Mouse (Mus musculus) embryonic facial prominence, embryonic 15.5 days (tissue): Measurements from ENCODE around the gene Atf3. TPM values are rescaled to one million over a fixed set of nuclear protein-coding genes. Genes with fewer than 3 reads are reported as not detected.

ENCODE experiments used
- ATAC-seq: fragments of 200-750 bp; cut with Nextera tagmentation; 2 replicates; pipeline ENCODE4 v1.8.0; 2017; ENCODE audit warnings: low read depth, moderate TSS enrichment; ENCODE audit not compliant: insufficient number of reproducible peaks, low FRiP score, low TSS enrichment
- H3K27ac ChIP-seq: fragments of 300-500 bp; sonication (generic); replicated peaks from 2 replicates; pipeline ENCODE4 v1.5.1; 2015; ENCODE audit warnings: mild to moderate bottlenecking, inconsistent platforms
- H3K27me3 ChIP-seq: fragments of 300-500 bp; sonication (generic); 2 replicates; pipeline ENCODE4 v1.6.1; 2015; ENCODE audit warnings: inconsistent platforms
- H3K36me3 ChIP-seq: fragments of 300-500 bp; sonication (generic); 2 replicates; pipeline ENCODE4 v1.6.1; 2015; ENCODE audit warnings: mild to moderate bottlenecking, inconsistent platforms
- H3K4me1 ChIP-seq: fragments of 300-500 bp; sonication (generic); 2 replicates; pipeline ENCODE4 v1.6.1; 2015; ENCODE audit warnings: inconsistent platforms
- H3K4me2 ChIP-seq: fragments of 300-500 bp; sonication (generic); replicated peaks from 2 replicates; pipeline ENCODE4 v1.6.1; 2015; ENCODE audit warnings: mild to moderate bottlenecking, inconsistent platforms
- H3K4me3 ChIP-seq: fragments of 300-500 bp; sonication (generic); replicated peaks from 2 replicates; pipeline ENCODE4 v1.5.1; 2015; ENCODE audit warnings: mild to moderate bottlenecking, inconsistent platforms
- H3K9ac ChIP-seq: fragments of 300-500 bp; sonication (generic); 2 replicates; pipeline ENCODE4 v1.6.1; 2015; ENCODE audit warnings: inconsistent platforms
- H3K9me3 ChIP-seq: fragments of 300-500 bp; sonication (generic); replicated peaks from 2 replicates; pipeline ENCODE4 v1.6.1; 2016; ENCODE audit warnings: inconsistent platforms
- WGBS: fragments of 180-500 bp; shearing (Covaris S2); methylation state at CpG from one replicate; pipeline ENCODE4 v1.1.7; 2015; 5-methylcytosine and 5-hydroxymethylcytosine counted together
- polyA plus RNA-seq: library from polyadenylated mRNA; unstranded; fragments of >200 nt; fragmentation: Nextera tagmentation; extraction: Ambion mirVana; gene quantifications from 2 replicates; pipeline ENCODE4 v1.2.1, GENCODE M21; 2015

Gene Atf3
- polyA plus RNA-seq, 1 experiment from 2014 or later = 5.8 TPM

DNA sequence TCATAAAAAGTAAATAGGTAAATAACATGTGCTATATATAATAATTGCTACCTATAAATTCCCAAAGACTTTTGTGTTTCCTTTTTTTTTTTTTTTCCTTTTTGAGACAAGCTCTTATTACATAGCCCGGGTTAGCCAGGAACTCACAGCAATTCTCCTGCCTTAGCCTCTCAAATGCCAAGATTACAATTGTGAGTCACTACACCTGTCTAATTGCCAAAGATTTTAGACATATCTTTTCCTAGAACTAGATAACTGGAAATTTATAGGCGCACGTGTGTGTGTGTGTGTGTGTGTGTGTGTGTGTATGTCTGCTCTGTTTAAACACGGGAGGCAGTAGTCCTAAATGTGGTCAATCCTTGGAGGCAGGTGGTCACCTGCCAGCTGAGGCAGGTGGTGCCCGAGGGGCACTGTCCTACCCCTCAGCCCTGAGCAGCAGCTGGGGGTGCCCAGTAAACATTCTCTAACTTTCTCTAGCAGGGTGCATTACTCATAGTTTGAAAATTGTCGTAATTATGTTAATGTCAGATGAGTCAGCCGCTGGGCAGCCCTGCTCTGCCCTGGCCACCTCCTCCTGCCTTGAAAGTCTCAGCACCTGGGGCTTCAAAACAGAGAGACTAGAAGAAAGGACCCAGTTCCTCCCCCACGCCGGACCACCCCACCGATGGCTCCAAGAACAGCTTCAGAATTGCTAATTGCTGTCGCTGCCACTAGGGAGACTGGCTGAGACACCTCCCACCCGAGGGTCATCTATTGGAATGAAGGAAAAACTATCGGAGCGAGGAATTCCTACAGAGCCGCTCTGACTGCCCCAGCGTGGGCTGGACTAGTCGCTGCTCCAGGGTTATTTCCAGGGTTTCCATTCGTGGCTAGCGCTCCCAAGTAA, 1.8 kb downstream of the Atf3 start:
- H3K27me3 ChIP-seq = 0 out of 2 replicates have a peak, but pooled peaks cover 4% of the 10 kb centered on the region
- no peaks in the 10 kb centered on the region for H3K9me3 ChIP-seq
- H3K4me3 ChIP-seq = no peak overlapping the region
- no peak overlapping the region for H3K27ac ChIP-seq
- no peaks in the 10 kb centered on the region for H3K36me3 ChIP-seq
- no peak; the same call in 1 of the 2 replicates for ATAC-seq
- no peak overlapping the region for H3K4me2 ChIP-seq
- peaks cover 6% of the 10 kb centered on the region; the same call in 1 of the 2 replicates for H3K4me1 ChIP-seq
- H3K9ac ChIP-seq = no peak overlapping the region
- WGBS = 23% methylated on average over 19 of the region's 19 CpGs

GRCm38 (mm10) chr1:191211096-191211495, 6.7 kb downstream of the Atf3 start:
- no peak for ATAC-seq
- 31% methylated on average over 2 of the region's 2 CpGs for WGBS
- Histone ChIP-seq H3K4me2 (no peak overlapping the region), H3K4me1 (peaks cover 2% of the 10 kb centered on the region; the same call in 1 of the 2 replicates), H3K9ac (no peak overlapping the region), H3K4me3 (no peak overlapping the region), H3K9me3 (no peaks in the 10 kb centered on the region), H3K27ac (no peak overlapping the region), H3K36me3 (no peaks in the 10 kb centered on the region), H3K27me3 (0 out of 2 replicates have a peak, but pooled peaks cover 3% of the 10 kb centered on the region)

DNA sequence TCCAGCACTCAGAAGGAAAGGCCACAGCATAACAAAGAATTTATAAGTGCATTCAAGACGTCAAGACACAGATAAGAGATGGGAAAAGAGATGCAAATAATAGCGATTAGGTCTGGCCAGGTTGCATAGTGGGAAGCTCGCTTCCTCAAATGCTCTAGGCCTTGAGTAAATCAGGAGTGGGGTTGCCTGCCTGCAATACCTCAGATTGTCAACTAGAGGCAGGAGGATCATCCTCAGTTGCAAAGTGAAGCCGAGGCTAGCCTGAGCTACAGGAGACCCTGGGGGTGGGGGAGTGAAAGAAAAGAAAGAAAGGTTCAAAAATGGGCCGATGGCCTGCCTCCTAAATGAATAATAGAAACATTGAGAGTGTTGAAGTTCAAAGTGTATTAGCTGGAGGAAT, 12.0 kb downstream of the Atf3 start:
- no peak for ATAC-seq
- Histone ChIP-seq H3K27me3 (no peaks in the 10 kb centered on the region), H3K36me3 (no peaks in the 10 kb centered on the region), H3K4me2 (no peak overlapping the region), H3K9me3 (no peaks in the 10 kb centered on the region), H3K4me1 (no peaks in the 10 kb centered on the region), H3K27ac (no peak overlapping the region), H3K4me3 (no peak overlapping the region), H3K9ac (no peak overlapping the region)
- WGBS = 81% methylated on average over 5 of the region's 5 CpGs

DNA sequence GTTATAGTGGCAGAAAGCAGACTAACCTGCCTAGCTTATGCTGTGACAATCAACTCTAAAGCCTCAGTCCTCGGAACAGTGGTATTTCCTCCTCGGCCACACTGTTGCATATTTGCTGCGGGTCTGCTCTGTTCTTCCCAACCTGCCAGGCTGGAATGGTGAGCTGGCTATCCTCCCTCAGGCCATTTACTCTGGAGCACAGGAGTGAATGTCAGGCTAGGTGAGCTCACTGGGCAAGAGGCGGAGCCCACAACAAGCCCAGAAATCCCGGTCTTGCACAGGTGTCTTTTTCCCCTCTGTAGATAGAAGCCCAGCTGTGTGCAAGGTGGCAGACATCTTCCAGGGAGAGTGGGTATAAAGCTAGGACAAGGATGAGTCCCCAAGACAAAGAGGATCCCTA, 13.0 kb downstream of the Atf3 start:
- Histone ChIP-seq H3K9ac (no peak overlapping the region), H3K4me1 (no peaks in the 10 kb centered on the region), H3K4me3 (no peak overlapping the region), H3K4me2 (no peak overlapping the region), H3K27ac (no peak overlapping the region), H3K9me3 (no peaks in the 10 kb centered on the region), H3K27me3 (no peaks in the 10 kb centered on the region), H3K36me3 (no peaks in the 10 kb centered on the region)
- WGBS = 55% methylated on average over 5 of the region's 5 CpGs
- no peak for ATAC-seq

DNA sequence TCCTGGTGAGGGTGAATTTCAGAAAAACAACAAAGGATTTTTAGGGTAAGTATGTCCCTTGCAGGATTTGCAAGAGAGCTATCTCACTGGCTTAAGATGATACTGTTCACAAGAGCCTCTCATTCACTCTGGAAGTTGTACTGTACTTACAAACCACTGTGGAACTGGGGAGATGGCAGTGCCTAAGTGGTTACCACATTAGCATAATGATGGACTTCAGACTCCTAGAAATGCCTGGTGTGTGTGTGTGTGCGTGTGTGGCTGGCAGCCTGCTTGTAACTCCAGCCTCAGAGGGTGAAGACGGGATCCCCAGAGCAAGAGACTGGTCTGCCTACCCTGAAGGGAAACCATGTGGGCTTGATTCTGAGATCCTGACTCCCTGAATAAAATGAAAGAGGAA, 14.3 kb downstream of the Atf3 start:
- no peak for ATAC-seq
- Histone ChIP-seq H3K27me3 (no peaks in the 10 kb centered on the region), H3K27ac (no peak overlapping the region), H3K4me2 (no peak overlapping the region), H3K36me3 (no peaks in the 10 kb centered on the region), H3K4me1 (no peaks in the 10 kb centered on the region), H3K9me3 (no peaks in the 10 kb centered on the region), H3K4me3 (no peak overlapping the region), H3K9ac (no peak overlapping the region)
- WGBS = 63% methylated on average over 2 of the region's 2 CpGs

DNA sequence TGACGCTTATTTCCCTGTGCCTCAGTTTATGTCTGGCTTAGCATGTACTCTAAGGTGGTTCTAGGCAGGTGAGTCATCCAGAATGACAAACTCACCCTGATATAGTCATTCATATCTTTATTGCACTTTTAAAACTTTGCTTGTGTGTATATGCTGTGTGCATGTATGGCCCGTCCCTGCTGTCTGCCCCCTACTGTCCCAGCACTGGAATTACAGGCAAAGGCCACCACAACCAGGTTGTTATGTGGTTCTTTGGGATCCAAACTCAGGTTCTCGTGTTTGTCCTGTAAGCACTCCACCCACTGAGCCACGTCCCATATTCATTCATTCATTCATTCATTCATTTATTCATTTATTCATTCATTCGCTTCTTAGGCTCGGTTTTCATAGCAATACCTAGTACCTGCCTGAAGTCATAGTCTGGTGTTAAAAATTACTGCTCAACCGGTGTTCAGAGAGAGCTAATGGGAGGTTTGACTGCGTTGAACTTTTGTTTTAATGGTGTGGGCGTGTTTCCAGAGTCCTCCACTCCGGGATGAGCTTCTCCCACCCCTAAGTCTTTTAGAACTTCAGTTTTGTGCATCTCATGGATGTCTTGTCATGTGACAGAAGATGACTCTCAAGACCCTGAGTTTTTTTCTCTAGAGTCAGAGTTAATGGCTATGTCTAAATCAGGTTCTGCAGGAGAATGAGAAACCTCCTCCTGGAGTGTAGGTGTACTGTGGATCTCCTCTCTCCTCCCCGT, 15.5 kb downstream of the Atf3 start:
- WGBS = 83% methylated on average over 11 of the region's 11 CpGs
- Histone ChIP-seq H3K9me3 (no peaks in the 10 kb centered on the region), H3K4me3 (no peak overlapping the region), H3K27ac (no peak overlapping the region), H3K4me2 (no peak overlapping the region), H3K36me3 (no peaks in the 10 kb centered on the region), H3K4me1 (no peaks in the 10 kb centered on the region), H3K27me3 (no peaks in the 10 kb centered on the region), H3K9ac (no peak overlapping the region)
- ATAC-seq = no peak

- H3K9ac ChIP-seq = no peak overlapping the region
- WGBS = 83% methylated on average over 9 of the region's 9 CpGs
- H3K9me3 ChIP-seq = no peaks in the 10 kb centered on the region
- no peaks in the 10 kb centered on the region; the same call in 1 of the 2 replicates for H3K27me3 ChIP-seq
- H3K4me1 ChIP-seq = no peaks in the 10 kb centered on the region
- no peak for ATAC-seq
- H3K4me2 ChIP-seq = no peak overlapping the region
- H3K27ac ChIP-seq = no peak overlapping the region
- no peaks in the 10 kb centered on the region for H3K36me3 ChIP-seq
- no peak overlapping the region for H3K4me3 ChIP-seq
Measured at GRCm38 (mm10) chr1:191200816-191201602, 16.8 kb downstream of the Atf3 start.

- no peak overlapping the region for H3K4me3 ChIP-seq
- no peak for ATAC-seq
- H3K4me1 ChIP-seq = no peaks in the 10 kb centered on the region
- no peaks in the 10 kb centered on the region for H3K9me3 ChIP-seq
- H3K4me2 ChIP-seq = no peak overlapping the region
- no peaks in the 10 kb centered on the region; the same call in 1 of the 2 replicates for H3K27me3 ChIP-seq
- H3K27ac ChIP-seq = no peak overlapping the region
- no peaks in the 10 kb centered on the region for H3K36me3 ChIP-seq
- no peak overlapping the region for H3K9ac ChIP-seq
- WGBS = 57% methylated on average over 7 of the region's 7 CpGs
Measured at GRCm38 (mm10) chr1:191197916-191198315, 19.9 kb downstream of the Atf3 start.

DNA sequence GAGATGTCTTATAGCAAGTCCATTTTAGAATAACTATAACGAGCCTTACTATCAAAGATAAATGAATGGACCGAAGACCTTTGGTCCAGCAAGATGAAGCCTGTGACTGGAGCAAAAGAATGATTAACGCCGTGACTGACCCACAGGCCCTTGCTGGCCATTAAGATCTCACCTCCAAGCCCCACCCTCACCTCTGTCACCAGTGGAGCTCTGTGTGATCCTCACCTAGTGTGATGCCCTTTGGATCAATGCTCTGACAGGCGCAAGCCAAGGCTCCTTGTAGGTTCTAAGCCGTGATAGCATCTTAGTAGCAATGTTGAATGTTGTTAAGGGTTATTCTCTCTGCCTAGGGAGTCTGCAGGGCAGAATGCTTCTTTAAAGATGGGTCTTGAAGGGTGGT, 21.8 kb downstream of the Atf3 start:
- H3K4me3 ChIP-seq = no peak overlapping the region
- H3K4me1 ChIP-seq = no peaks in the 10 kb centered on the region
- H3K4me2 ChIP-seq = no peak overlapping the region
- H3K36me3 ChIP-seq = no peaks in the 10 kb centered on the region
- H3K27me3 ChIP-seq = peaks cover 3% of the 10 kb centered on the region
- H3K27ac ChIP-seq = no peak overlapping the region
- WGBS = 91% methylated on average over 6 of the region's 6 CpGs
- ATAC-seq = no peak
- H3K9ac ChIP-seq = no peak overlapping the region
- H3K9me3 ChIP-seq = no peaks in the 10 kb centered on the region

DNA sequence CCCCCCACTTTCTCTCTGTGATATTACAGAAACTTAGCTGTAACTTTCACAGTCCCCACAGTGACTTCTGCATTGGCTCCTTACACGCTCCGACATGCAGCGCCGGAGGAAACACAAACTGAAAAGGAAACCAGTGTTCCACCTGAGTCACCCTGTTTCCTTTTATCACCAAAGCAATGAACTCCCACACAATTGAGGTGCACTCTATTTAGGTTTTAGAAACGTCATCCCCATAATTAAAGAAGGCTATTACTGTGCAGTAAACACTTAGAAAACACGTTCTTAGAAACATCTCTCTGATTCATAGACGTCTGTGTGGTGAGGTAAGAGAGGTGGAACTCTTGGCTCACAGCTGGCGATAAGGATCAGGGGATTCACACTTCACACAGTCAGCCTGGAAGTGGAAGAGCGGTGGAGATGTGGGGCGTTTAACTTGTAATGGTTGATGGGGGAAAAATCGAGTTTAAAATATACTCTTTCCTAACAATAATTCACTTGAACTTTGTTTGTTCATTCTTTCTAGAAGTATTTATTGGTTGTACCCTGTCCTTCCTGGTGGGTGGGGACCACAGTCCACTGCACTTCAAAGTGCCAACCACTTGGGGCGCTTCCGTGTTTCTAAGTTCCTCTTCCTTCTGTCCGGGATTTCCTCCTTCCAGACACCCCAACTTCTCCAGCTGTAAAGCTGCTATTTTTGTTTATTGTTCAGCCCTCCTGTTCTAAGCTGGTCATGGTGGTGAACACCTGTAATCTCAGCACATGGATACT, 24.0 kb downstream of the Atf3 start:
- no peak overlapping the region for H3K4me2 ChIP-seq
- no peaks in the 10 kb centered on the region for H3K4me1 ChIP-seq
- no peaks in the 10 kb centered on the region for H3K9me3 ChIP-seq
- peaks cover 15% of the 10 kb centered on the region for H3K27me3 ChIP-seq
- no peak overlapping the region for H3K9ac ChIP-seq
- no peak overlapping the region for H3K4me3 ChIP-seq
- H3K27ac ChIP-seq = no peak overlapping the region
- H3K36me3 ChIP-seq = no peaks in the 10 kb centered on the region
- WGBS = 34% methylated on average over 14 of the region's 14 CpGs
- no peak for ATAC-seq
